Mouse (Mus musculus) cerebellum, adult 2 months (tissue): ENCODE measurements at regions not wholly inside any gene's neighbourhood (a gene's known extent, or its start where the extent isn't known, plus 50 kb on each side); places are given as distances from the start of the nearest gene placed in this dataset.

ENCODE experiments used
- DNase-seq, 2 experiments: peaks; one replicate each; pipeline ENCODE4 v3.0.0; 2021
- H3K27ac ChIP-seq: fragments of 200-500 bp; 2 replicates; pipeline ENCODE4 v1.5.1; 2012; ENCODE audit warnings: low read length, control low read depth, inconsistent platforms; ENCODE audit not compliant: insufficient read depth
- H3K27me3 ChIP-seq: fragments of 200-500 bp; 2 replicates; pipeline ENCODE4 v1.6.1; 2012; ENCODE audit warnings: inconsistent platforms, mild to moderate bottlenecking, low read length, moderate library complexity; ENCODE audit not compliant: control insufficient read depth, insufficient read depth
- H3K4me1 ChIP-seq: fragments of 200-500 bp; 2 replicates; pipeline ENCODE4 v1.6.1; 2011; ENCODE audit warnings: low read length; ENCODE audit not compliant: control insufficient read depth, insufficient read depth
- H3K4me3 ChIP-seq: fragments of 200-500 bp; replicated peaks from 2 replicates; pipeline ENCODE3; 2011; ENCODE audit warnings: mild to moderate bottlenecking, low read depth, low read length, control low read depth; ENCODE audit not compliant: insufficient read depth
- CTCF ChIP-seq: fragments of 200-500 bp; IDR thresholded peaks from 2 replicates; pipeline ENCODE4 v1.5.1; 2011; ENCODE audit warnings: low read depth, mild to moderate bottlenecking, control low read depth, low read length, moderate library complexity, borderline replicate concordance; ENCODE audit not compliant: insufficient read depth
- POLR2A ChIP-seq: fragments of 200-500 bp; IDR thresholded peaks from 2 replicates; pipeline ENCODE4 v1.6.1; 2011; ENCODE audit warnings: low read length, control low read depth, borderline replicate concordance; ENCODE audit not compliant: insufficient read depth
- WGBS: fragments of 180-500 bp; shearing (Covaris S2); methylation state at CpG from one replicate; pipeline ENCODE4 v1.1.7; 2018; 5-methylcytosine and 5-hydroxymethylcytosine counted together

DNA sequence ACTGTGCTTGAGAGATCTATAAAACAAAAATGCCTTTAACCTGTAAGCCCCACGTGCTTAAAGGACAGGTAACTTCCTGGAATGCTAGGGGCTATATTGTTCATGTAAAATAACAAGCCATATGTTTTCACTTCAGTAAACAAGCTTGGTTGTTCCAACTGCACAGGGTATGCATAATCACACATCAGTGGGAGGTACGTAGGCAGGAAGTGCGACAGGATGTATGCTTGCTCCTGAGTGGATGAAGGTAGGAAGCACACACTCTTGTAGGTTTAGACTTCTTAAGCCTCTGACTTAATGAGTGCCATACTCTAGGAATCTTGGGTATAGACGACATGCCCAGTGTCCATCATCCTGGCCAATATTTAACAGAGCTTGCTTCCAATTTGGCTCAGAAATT lies 74.7 kb upstream of the Nek6 start:
- DNase-seq, result no peak

DNA sequence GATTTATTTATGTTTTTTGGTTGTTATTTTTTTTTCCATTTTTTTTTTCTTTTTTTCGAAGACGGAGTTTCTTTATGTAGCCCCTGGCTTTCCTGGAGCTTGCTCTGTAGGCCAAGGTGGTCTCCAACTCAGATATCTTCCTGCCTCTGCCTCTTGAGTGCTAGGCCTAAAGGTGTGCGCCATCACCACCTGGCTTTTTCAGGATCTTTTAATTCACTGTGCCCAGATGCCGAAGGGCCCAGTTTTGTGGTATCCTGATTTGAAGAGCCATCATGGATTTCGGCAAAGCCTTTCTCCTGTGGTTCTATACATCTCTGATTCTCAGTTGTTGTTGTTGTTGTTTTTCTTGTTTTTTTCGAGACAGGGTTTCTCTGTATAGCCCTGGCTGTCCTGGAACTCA lies 72.3 kb upstream of the Nek6 start:
- H3K4me1 ChIP-seq, result no peaks in the 10 kb centered on the region
- WGBS, result 91% methylated on average over 6 of the region's 6 CpGs
- DNase-seq, result no peak
- no peaks in the 10 kb centered on the region for H3K27me3 ChIP-seq
- TF ChIP-seq CTCF (no peak), POLR2A (no peak)
- H3K4me3 ChIP-seq, result no peak overlapping the region
- no peak overlapping the region for H3K27ac ChIP-seq

More for the DNA sequence above, 74.7 kb upstream of the Nek6 start:
- TF ChIP-seq POLR2A (no peak), CTCF (no peak)
- Histone ChIP-seq H3K4me1 (no peaks in the 10 kb centered on the region), H3K27me3 (no peaks in the 10 kb centered on the region), H3K27ac (no peak overlapping the region), H3K4me3 (no peak overlapping the region)
- WGBS, result 66% methylated on average over 4 of the region's 4 CpGs

DNA sequence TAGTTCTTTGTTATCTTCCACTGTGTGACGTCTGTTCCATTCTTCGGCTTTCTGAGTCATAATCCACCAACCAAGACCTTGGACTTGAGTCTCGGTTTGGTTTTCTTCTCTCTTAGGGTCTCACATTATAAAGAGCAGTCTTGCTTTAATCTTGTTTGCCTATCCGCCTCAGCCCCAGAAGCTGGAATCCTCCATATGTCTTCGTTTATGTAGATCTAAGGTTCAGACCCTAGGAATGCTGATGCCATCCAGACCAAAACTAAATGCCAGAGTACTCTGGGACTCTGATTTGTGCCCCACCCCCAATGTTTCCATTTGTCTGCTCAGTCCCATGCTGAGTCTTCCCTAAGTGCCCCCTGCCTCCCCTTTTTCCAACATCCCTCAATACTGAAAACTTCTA lies 71.5 kb upstream of the Nek6 start:
- Histone ChIP-seq H3K4me1 (no peaks in the 10 kb centered on the region), H3K27me3 (no peaks in the 10 kb centered on the region), H3K4me3 (no peak overlapping the region), H3K27ac (no peak overlapping the region)
- DNase-seq, result no peak
- 85% methylated on average over 5 of the region's 5 CpGs for WGBS
- TF ChIP-seq POLR2A (no peak), CTCF (no peak)

DNA sequence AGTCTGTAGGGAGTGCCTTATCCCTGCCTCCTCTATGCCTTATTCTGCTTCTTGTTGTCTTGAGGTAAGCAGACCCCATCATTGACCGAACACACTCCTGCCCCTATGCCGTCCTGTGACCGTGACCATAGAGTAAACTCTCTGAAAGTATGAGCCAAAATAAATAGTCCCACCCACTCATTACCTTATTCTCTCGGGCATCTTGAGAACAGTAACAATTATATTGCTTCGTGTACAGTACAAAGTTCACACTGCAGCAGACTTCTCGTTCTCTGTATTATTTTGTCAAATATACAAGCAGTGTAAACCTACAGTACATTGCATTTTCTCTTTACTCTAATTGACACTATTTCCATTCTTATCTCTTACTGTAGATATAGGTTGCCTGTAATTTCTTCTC lies 62.4 kb upstream of the Nek6 start:
- no peaks in the 10 kb centered on the region for H3K27me3 ChIP-seq
- WGBS, result 90% methylated on average over 6 of the region's 6 CpGs
- no peak for DNase-seq
- TF ChIP-seq POLR2A (no peak), CTCF (no peak)
- H3K4me3 ChIP-seq, result no peak overlapping the region
- H3K4me1 ChIP-seq, result no peaks in the 10 kb centered on the region
- H3K27ac ChIP-seq, result no peak overlapping the region

DNA sequence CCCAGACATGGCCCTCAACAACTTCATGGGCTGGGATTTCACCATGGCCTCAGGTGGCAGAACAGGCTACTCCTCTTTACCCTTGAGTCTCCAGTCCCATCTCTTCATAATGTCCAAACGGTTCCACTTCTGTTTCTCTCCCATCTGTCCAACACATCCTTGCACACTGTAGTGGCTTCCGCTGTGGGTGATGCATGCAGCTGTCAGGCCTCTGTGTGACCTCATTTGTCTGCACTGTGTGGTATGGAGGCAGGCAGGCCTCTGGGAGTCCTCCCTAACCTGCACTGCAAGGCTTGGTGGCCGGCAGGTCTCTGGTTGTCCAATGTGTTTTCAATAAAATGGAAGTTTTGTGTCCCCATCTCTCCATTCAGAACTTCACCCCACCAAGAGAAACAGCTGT lies 54.9 kb upstream of the Nek6 start:
- DNase-seq, result no peak
- no peak overlapping the region for H3K4me3 ChIP-seq
- H3K27ac ChIP-seq, result no peak overlapping the region
- H3K4me1 ChIP-seq, result 0 out of 2 replicates have a peak, but pooled peaks cover 3% of the 10 kb centered on the region
- TF ChIP-seq POLR2A (no peak), CTCF (no peak)
- 88% methylated on average over 3 of the region's 3 CpGs for WGBS
- no peaks in the 10 kb centered on the region for H3K27me3 ChIP-seq

DNA sequence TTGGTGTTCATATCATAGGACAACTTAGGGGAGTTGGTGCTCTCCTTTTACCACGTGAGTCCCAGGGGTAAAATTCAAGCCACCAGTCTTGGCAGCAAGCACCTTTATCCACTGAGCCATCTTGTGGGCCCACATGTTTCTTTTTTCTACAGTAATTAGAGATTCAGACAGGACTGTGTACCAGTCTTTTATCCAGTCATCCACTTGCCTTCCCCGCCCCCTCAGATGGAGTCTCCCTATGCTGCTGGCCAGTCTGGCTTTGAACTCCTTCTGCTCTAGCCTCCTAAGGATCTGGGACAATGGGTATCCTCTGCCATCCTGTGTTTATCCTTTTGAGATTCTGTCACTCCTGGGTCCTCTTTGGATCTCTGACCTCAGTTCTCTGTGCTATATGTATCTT lies 51.1 kb upstream of the Nek6 start:
- DNase-seq, result no peak
- H3K27ac ChIP-seq, result no peak overlapping the region
- TF ChIP-seq POLR2A, result no peak
- no peak for TF ChIP-seq CTCF
- no peaks in the 10 kb centered on the region for H3K27me3 ChIP-seq
- WGBS, result 65% methylated on average over 2 of the region's 2 CpGs
- H3K4me1 ChIP-seq, result 0 out of 2 replicates have a peak, but pooled peaks cover 3% of the 10 kb centered on the region
- no peak overlapping the region for H3K4me3 ChIP-seq

DNA sequence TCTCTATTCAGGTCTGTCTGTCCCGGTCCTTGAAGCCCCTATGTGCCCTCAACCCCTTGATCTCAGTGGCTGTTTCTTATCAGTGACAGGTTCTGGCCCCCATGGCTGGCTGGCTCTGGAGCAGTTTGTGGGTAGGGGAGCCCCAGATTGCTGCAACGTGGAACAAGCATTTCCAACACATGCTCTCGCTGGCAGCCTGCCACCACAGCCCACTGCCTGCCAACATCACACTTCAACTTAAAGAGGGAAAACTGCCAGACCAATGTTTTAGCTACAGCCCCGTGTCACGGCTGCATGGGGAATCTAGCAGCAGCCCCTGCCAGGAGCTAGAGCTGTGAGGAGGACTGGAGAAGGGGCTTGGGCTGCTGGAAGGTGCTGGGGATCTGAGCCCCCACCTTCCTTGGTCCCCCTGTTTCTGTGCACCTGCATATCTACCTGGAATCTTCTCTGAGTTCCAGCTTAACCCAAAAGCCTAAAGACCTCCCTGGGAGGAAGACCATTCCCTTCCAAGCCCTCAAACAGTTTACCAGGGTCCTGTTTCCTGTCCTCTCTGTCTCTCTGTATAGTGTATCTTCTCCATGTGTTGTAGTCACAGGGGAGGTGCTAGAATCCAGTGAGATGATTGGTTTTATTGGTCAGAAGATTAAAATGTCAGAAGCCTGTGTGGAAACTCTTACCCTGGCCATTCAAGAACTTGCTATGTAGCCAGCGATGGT lies 50.5 kb upstream of the Nek6 start:
- TF ChIP-seq POLR2A, result no peak
- no peak for TF ChIP-seq CTCF
- no peak overlapping the region for H3K27ac ChIP-seq
- no peak overlapping the region for H3K4me3 ChIP-seq
- WGBS, result 22% methylated on average over 6 of the region's 6 CpGs
- 0 out of 2 replicates have a peak, but pooled peaks cover 3% of the 10 kb centered on the region for H3K4me1 ChIP-seq
- DNase-seq, result peak; percentile 23 to 27
- no peaks in the 10 kb centered on the region for H3K27me3 ChIP-seq
